Mouse (Mus musculus): Measurements from ENCODE around the gene Ugt1a2. TPM values are rescaled to one million over a fixed set of nuclear protein-coding genes. Genes with fewer than 3 reads are reported as not detected.

Gene Ugt1a2
- polyA plus RNA-seq, 1 experiment from 2014 or later, result not detected

- no peak for ATAC-seq (ENCODE audit: insufficient read depth, low FRiP score, low TSS enrichment)
- H3K27ac ChIP-seq (ENCODE audit: low read depth, low read length), result no peak overlapping the region
These were observed 15.3 kb downstream of the Ugt1a2 start for GRCm38 (mm10) chr1:88215466-88216380.

GRCm38 (mm10) chr1:88216551-88216950 lies 16.1 kb downstream of the Ugt1a2 start:
- no peaks in the 10 kb centered on the region for H3K4me1 ChIP-seq (ENCODE audit: control insufficient read depth, insufficient read depth, low read length)
- no peaks in the 10 kb centered on the region for H3K36me3 ChIP-seq (ENCODE audit: control insufficient read depth, insufficient read depth, low read length)
- no peak overlapping the region for H3K4me3 ChIP-seq (ENCODE audit: low read depth, low read length)
- no peaks in the 10 kb centered on the region for H3K27me3 ChIP-seq (ENCODE audit: control insufficient read depth, insufficient read depth, low read length)
- DNase-seq (ENCODE audit: low spot score), result peak; percentile 10
- 64% methylated on average over 2 of the region's 2 CpGs for WGBS
- H3K4me2 ChIP-seq (ENCODE audit: low read depth), result no peak overlapping the region
- H3K9me3 ChIP-seq (ENCODE audit: control insufficient read depth, low read length), result peaks cover 57% of the 10 kb centered on the region
- H3K27ac ChIP-seq (ENCODE audit: low read depth, low read length), result no peak overlapping the region
- H3K9ac ChIP-seq (ENCODE audit: low read length), result no peak overlapping the region
- no peak for ATAC-seq (ENCODE audit: insufficient read depth, low FRiP score, low TSS enrichment)

More at GRCm38 (mm10) chr1:88215466-88216380, 15.3 kb downstream of the Ugt1a2 start:
- Histone ChIP-seq H3K4me1 (ENCODE audit: control insufficient read depth, insufficient read depth, low read length) (no peaks in the 10 kb centered on the region), H3K4me3 (ENCODE audit: low read depth, low read length) (no peak overlapping the region), H3K27me3 (ENCODE audit: control insufficient read depth, insufficient read depth, low read length) (no peaks in the 10 kb centered on the region), H3K4me2 (ENCODE audit: low read depth) (no peak overlapping the region), H3K9ac (ENCODE audit: low read length) (no peak overlapping the region), H3K9me3 (ENCODE audit: control insufficient read depth, low read length) (peaks cover 61% of the 10 kb centered on the region), H3K36me3 (ENCODE audit: control insufficient read depth, insufficient read depth, low read length) (no peaks in the 10 kb centered on the region)
- WGBS, result 72% methylated on average over 10 of the region's 10 CpGs
- DNase-seq (ENCODE audit: low spot score), result peak; percentile 11

DNA sequence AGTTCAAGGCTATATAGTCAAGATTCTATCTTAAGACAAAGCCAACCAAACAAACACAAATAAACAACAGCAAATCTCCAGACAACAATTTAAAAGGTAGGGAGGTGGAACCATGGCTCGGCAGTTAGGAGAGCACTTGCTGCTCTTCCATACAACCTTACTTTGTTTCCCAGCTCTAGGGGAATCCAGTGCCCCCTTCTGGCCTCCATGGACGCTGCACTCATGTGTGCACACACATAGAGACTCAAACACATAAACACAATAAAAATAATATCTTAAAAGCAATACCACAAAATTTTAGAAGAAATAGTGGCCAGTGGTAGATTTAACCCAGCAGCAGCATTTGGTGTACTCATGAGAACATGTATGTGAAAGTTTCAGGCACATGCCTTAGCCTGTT lies 16.7 kb downstream of the Ugt1a2 start:
- no peak overlapping the region for H3K4me2 ChIP-seq (ENCODE audit: low read depth)
- H3K4me3 ChIP-seq (ENCODE audit: low read depth, low read length), result no peak overlapping the region

GRCm38 (mm10) chr1:88217576-88217975 lies 17.2 kb downstream of the Ugt1a2 start:
- no peaks in the 10 kb centered on the region for H3K36me3 ChIP-seq (ENCODE audit: control insufficient read depth, insufficient read depth, low read length)
- DNase-seq (ENCODE audit: low spot score), result no peak
- H3K27ac ChIP-seq (ENCODE audit: low read depth, low read length), result no peak overlapping the region
- no peak overlapping the region for H3K4me3 ChIP-seq (ENCODE audit: low read depth, low read length)
- no peak overlapping the region for H3K4me2 ChIP-seq (ENCODE audit: low read depth)
- H3K4me1 ChIP-seq (ENCODE audit: control insufficient read depth, insufficient read depth, low read length), result no peaks in the 10 kb centered on the region
- 42% methylated on average over 3 of the region's 3 CpGs for WGBS
- no peaks in the 10 kb centered on the region for H3K27me3 ChIP-seq (ENCODE audit: control insufficient read depth, insufficient read depth, low read length)
- no peak for ATAC-seq (ENCODE audit: insufficient read depth, low FRiP score, low TSS enrichment)
- H3K9me3 ChIP-seq (ENCODE audit: control insufficient read depth, low read length), result peaks cover 51% of the 10 kb centered on the region
- no peak overlapping the region for H3K9ac ChIP-seq (ENCODE audit: low read length)

More for the DNA sequence above, 16.7 kb downstream of the Ugt1a2 start:
- no peaks in the 10 kb centered on the region for H3K4me1 ChIP-seq (ENCODE audit: control insufficient read depth, insufficient read depth, low read length)
- no peak overlapping the region for H3K9ac ChIP-seq (ENCODE audit: low read length)
- no peak for ATAC-seq (ENCODE audit: insufficient read depth, low FRiP score, low TSS enrichment)
- H3K27ac ChIP-seq (ENCODE audit: low read depth, low read length), result no peak overlapping the region
- H3K27me3 ChIP-seq (ENCODE audit: control insufficient read depth, insufficient read depth, low read length), result no peaks in the 10 kb centered on the region
- H3K36me3 ChIP-seq (ENCODE audit: control insufficient read depth, insufficient read depth, low read length), result no peaks in the 10 kb centered on the region
- DNase-seq (ENCODE audit: low spot score), result peak; percentile 10
- WGBS, result 67% methylated on average over 2 of the region's 2 CpGs
- H3K9me3 ChIP-seq (ENCODE audit: control insufficient read depth, low read length), result peaks cover 53% of the 10 kb centered on the region

DNA sequence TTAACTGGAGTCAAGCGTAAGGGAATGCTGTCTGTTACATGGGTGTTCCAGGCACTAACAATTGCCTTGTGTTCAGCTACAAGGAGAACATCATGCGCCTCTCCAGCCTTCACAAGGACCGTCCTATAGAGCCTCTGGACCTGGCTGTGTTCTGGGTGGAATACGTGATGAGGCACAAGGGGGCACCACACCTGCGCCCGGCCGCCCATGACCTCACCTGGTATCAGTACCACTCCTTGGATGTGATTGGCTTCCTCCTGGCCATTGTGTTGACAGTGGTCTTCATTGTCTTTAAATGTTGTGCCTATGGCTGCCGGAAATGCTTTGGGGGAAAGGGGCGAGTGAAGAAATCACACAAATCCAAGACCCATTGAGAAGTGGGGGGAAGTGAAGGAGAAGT lies 17.6 kb downstream of the Ugt1a2 start:
- no peak overlapping the region for H3K27ac ChIP-seq (ENCODE audit: low read depth, low read length)
- no peak for ATAC-seq (ENCODE audit: insufficient read depth, low FRiP score, low TSS enrichment)

GRCm38 (mm10) chr1:88218591-88218990 lies 18.2 kb downstream of the Ugt1a2 start:
- no peak overlapping the region for H3K4me2 ChIP-seq (ENCODE audit: low read depth)
- WGBS, result 53% methylated on average over 4 of the region's 4 CpGs
- no peak overlapping the region for H3K27ac ChIP-seq (ENCODE audit: low read depth, low read length)
- no peak overlapping the region for H3K9ac ChIP-seq (ENCODE audit: low read length)
- H3K27me3 ChIP-seq (ENCODE audit: control insufficient read depth, insufficient read depth, low read length), result no peaks in the 10 kb centered on the region
- H3K4me1 ChIP-seq (ENCODE audit: control insufficient read depth, insufficient read depth, low read length), result no peaks in the 10 kb centered on the region
- ATAC-seq (ENCODE audit: insufficient read depth, low FRiP score, low TSS enrichment), result no peak
- no peaks in the 10 kb centered on the region for H3K36me3 ChIP-seq (ENCODE audit: control insufficient read depth, insufficient read depth, low read length)
- no peak overlapping the region for H3K4me3 ChIP-seq (ENCODE audit: low read depth, low read length)
- peak; percentile 12 for DNase-seq (ENCODE audit: low spot score)
- peaks cover 41% of the 10 kb centered on the region for H3K9me3 ChIP-seq (ENCODE audit: control insufficient read depth, low read length)

More for the DNA sequence above, 17.6 kb downstream of the Ugt1a2 start:
- no peaks in the 10 kb centered on the region for H3K27me3 ChIP-seq (ENCODE audit: control insufficient read depth, insufficient read depth, low read length)
- no peaks in the 10 kb centered on the region for H3K36me3 ChIP-seq (ENCODE audit: control insufficient read depth, insufficient read depth, low read length)
- no peak overlapping the region for H3K4me2 ChIP-seq (ENCODE audit: low read depth)
- no peaks in the 10 kb centered on the region for H3K4me1 ChIP-seq (ENCODE audit: control insufficient read depth, insufficient read depth, low read length)
- H3K9ac ChIP-seq (ENCODE audit: low read length), result no peak overlapping the region
- peak; percentile 9 for DNase-seq (ENCODE audit: low spot score)
- H3K4me3 ChIP-seq (ENCODE audit: low read depth, low read length), result no peak overlapping the region
- 73% methylated on average over 9 of the region's 9 CpGs for WGBS
- H3K9me3 ChIP-seq (ENCODE audit: control insufficient read depth, low read length), result peaks cover 46% of the 10 kb centered on the region

DNA sequence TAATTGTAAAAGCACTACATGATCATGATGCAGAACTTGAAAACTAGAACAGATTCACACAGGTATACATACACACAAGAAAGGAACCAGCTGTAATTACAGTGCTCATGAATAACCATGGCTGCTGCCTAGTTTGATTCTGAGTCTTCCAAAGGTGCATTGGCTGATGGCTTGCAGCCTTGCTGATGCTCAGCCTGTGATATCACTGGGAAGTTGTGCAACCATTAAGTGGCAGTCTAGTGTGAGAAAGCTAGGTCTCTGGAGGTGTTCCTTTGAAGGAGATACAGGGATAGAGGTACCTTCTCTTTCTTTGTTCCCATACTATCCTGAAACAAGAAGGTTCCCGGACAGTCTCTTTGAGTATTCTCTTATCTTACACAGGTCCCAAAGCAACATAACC lies 18.7 kb downstream of the Ugt1a2 start:
- ATAC-seq (ENCODE audit: insufficient read depth, low FRiP score, low TSS enrichment) (no peak), DNase-seq (ENCODE audit: low spot score) (peak; percentile 10)
- H3K9ac ChIP-seq (ENCODE audit: low read length), result no peak overlapping the region
- H3K36me3 ChIP-seq (ENCODE audit: control insufficient read depth, insufficient read depth, low read length), result no peaks in the 10 kb centered on the region
- H3K27ac ChIP-seq (ENCODE audit: low read depth, low read length), result no peak overlapping the region
- 21% methylated on average over 1 of the region's 1 CpGs for WGBS
- H3K27me3 ChIP-seq (ENCODE audit: control insufficient read depth, insufficient read depth, low read length), result no peaks in the 10 kb centered on the region
- no peaks in the 10 kb centered on the region for H3K4me1 ChIP-seq (ENCODE audit: control insufficient read depth, insufficient read depth, low read length)
- H3K4me2 ChIP-seq (ENCODE audit: low read depth), result no peak overlapping the region
- no peak overlapping the region for H3K4me3 ChIP-seq (ENCODE audit: low read depth, low read length)
- peaks cover 36% of the 10 kb centered on the region for H3K9me3 ChIP-seq (ENCODE audit: control insufficient read depth, low read length)

GRCm38 (mm10) chr1:88220336-88220735 lies 19.9 kb downstream of the Ugt1a2 start:
- no peak overlapping the region for H3K9ac ChIP-seq (ENCODE audit: low read length)
- H3K36me3 ChIP-seq (ENCODE audit: control insufficient read depth, insufficient read depth, low read length), result no peaks in the 10 kb centered on the region
- H3K27me3 ChIP-seq (ENCODE audit: control insufficient read depth, insufficient read depth, low read length), result no peaks in the 10 kb centered on the region
- H3K27ac ChIP-seq (ENCODE audit: low read depth, low read length), result no peak overlapping the region
- no peak overlapping the region for H3K4me3 ChIP-seq (ENCODE audit: low read depth, low read length)
- H3K9me3 ChIP-seq (ENCODE audit: control insufficient read depth, low read length), result peaks cover 27% of the 10 kb centered on the region
- ATAC-seq (ENCODE audit: insufficient read depth, low FRiP score, low TSS enrichment) (no peak), DNase-seq (ENCODE audit: low spot score) (peak; percentile 11)
- no peak overlapping the region for H3K4me2 ChIP-seq (ENCODE audit: low read depth)
- H3K4me1 ChIP-seq (ENCODE audit: control insufficient read depth, insufficient read depth, low read length), result no peaks in the 10 kb centered on the region

GRCm38 (mm10) chr1:88222216-88222615 lies 21.8 kb downstream of the Ugt1a2 start:
- Histone ChIP-seq H3K9ac (ENCODE audit: low read length) (no peak overlapping the region), H3K4me3 (ENCODE audit: low read depth, low read length) (no peak overlapping the region), H3K4me1 (ENCODE audit: control insufficient read depth, insufficient read depth, low read length) (no peaks in the 10 kb centered on the region), H3K9me3 (ENCODE audit: control insufficient read depth, low read length) (peaks cover 29% of the 10 kb centered on the region), H3K27ac (ENCODE audit: low read depth, low read length) (no peak overlapping the region), H3K27me3 (ENCODE audit: control insufficient read depth, insufficient read depth, low read length) (no peaks in the 10 kb centered on the region), H3K4me2 (ENCODE audit: low read depth) (no peak overlapping the region), H3K36me3 (ENCODE audit: control insufficient read depth, insufficient read depth, low read length) (no peaks in the 10 kb centered on the region)
- ATAC-seq (ENCODE audit: insufficient read depth, low FRiP score, low TSS enrichment), result no peak
- no peak for DNase-seq (ENCODE audit: low spot score)
- WGBS, result 55% methylated on average over 2 of the region's 2 CpGs
